Mouse (Mus musculus) CD4-positive naive resting alpha-beta T cell, adult 76 days (primary cell): ENCODE results near the gene Gm10306. TPM values are rescaled to one million over a fixed set of nuclear protein-coding genes. Genes with fewer than 3 reads are reported as not detected.

Source experiments
- total RNA-seq: library from RNA; stranded (reverse); gene quantifications from one replicate; pipeline ENCODE4 v1.2.4, GENCODE M21; 2023

Gene Gm10306
- total RNA-seq, result not detected

GRCm38 (mm10) chr4:94556265-94557054 lies at the start of gene Gm10306, which contains the start of gene Caap1:
Gene Gm10306 (plus strand): TSS chr4:94556546.
Gene Caap1 (minus strand): TSS chr4:94556796.

GRCm38 (mm10) chr4:94603031-94603629 lies 46.8 kb downstream of the Gm10306 start, which contains the start of gene Plaa:
Gene Plaa (minus strand): TSS chr4:94603244.

Other genes starting within 250 kb of the Gm10306 start
- gene Caap1, start 250 bp downstream of the Gm10306 start, total RNA-seq, result 10.5 TPM
- gene Plaa, start 46.7 kb downstream of the Gm10306 start, total RNA-seq, result 53.5 TPM
- gene Ift74, start 57.9 kb downstream of the Gm10306 start, total RNA-seq, result 3.4 TPM
- gene Lrrc19, start 93.6 kb downstream of the Gm10306 start, total RNA-seq, result not detected
- gene Tek, start 182.7 kb downstream of the Gm10306 start, total RNA-seq, result 0.12 TPM